Mouse (Mus musculus) lung, adult 2 months (tissue): ENCODE results near the gene Fcgr4. TPM values are rescaled to one million over a fixed set of nuclear protein-coding genes. Genes with fewer than 3 reads are reported as not detected.

ENCODE experiments used
- DNase-seq: peaks from one replicate; pipeline ENCODE4 v3.0.0; 2022
- H3K4me1 ChIP-seq: fragments of 200-500 bp; 2 replicates; pipeline ENCODE4 v1.6.1; 2011; ENCODE audit warnings: low read length; ENCODE audit not compliant: control insufficient read depth, insufficient read depth
- H3K4me3 ChIP-seq: fragments of 200-500 bp; replicated peaks from 2 replicates; pipeline ENCODE3; 2011; ENCODE audit warnings: low read depth, mild to moderate bottlenecking, control low read depth, low read length; ENCODE audit errors: extremely low read depth
- CTCF ChIP-seq: fragments of 200-500 bp; IDR thresholded peaks from 2 replicates; pipeline ENCODE4 v1.5.1; 2011; ENCODE audit warnings: mild to moderate bottlenecking, low read length, control low read depth; ENCODE audit not compliant: insufficient read depth
- POLR2A ChIP-seq: fragments of 200-500 bp; IDR thresholded peaks from 2 replicates; pipeline ENCODE4 v1.6.1; 2011; ENCODE audit warnings: low read depth, mild to moderate bottlenecking, control low read depth, low read length, borderline replicate concordance; ENCODE audit errors: extremely low read depth
- whole genome bisulfite sequencing: fragments of 180-500 bp; shearing (Covaris S2); methylation state at CpG from one replicate; pipeline ENCODE4 v1.1.7; 2018; 5-methylcytosine and 5-hydroxymethylcytosine counted together
- polyA plus RNA-seq: library from polyadenylated mRNA; depleted of rRNA; stranded (reverse); fragments of >200 nt; gene quantifications from 2 replicates; pipeline ENCODE4 v1.2.3, GENCODE M21; 2012

The Fcgr4 gene
- polyA plus RNA-seq, 1 experiment = 7.9 TPM

- peaks cover 6% of the 10 kb centered on the region for H3K4me1 ChIP-seq
- peak overlapping the region; percentile 8 for H3K4me3 ChIP-seq
- TF ChIP-seq CTCF (no peak), POLR2A (no peak)
- 17% methylated on average over 11 of the region's 11 CpGs for WGBS
- no peak for DNase-seq
Observed at GRCm38 (mm10) chr1:171034201-171034600, 15.5 kb downstream of the Fcgr4 start.

- Histone ChIP-seq H3K4me3 (no peak overlapping the region), H3K4me1 (peaks cover 6% of the 10 kb centered on the region)
- TF ChIP-seq POLR2A = no peak
- 56% methylated on average over 11 of the region's 11 CpGs for WGBS
- no peak for DNase-seq
Observed at GRCm38 (mm10) chr1:171035611-171036010, 16.9 kb downstream of the Fcgr4 start.

- DNase-seq = peak; percentile 59
- Histone ChIP-seq H3K4me3 (peak overlapping the region; percentile 28), H3K4me1 (peaks cover 6% of the 10 kb centered on the region)
- TF ChIP-seq CTCF (no peak), POLR2A (no peak)
- WGBS = 5% methylated on average over 22 of the region's 22 CpGs
Observed at GRCm38 (mm10) chr1:171036550-171037324, 18.0 kb downstream of the Fcgr4 start.

GRCm38 (mm10) chr1:171037861-171038721 is 19.4 kb downstream of the Fcgr4 start:
- TF ChIP-seq POLR2A (no peak), CTCF (no peak)
- DNase-seq = peak; percentile 78
- under 1% methylated on average over 47 of the region's 47 CpGs for WGBS

GRCm38 (mm10) chr1:171039135-171039534 is 20.4 kb downstream of the Fcgr4 start:
- 79% methylated on average over 6 of the region's 6 CpGs for whole genome bisulfite sequencing
- TF ChIP-seq POLR2A (no peak), CTCF (no peak)
- H3K4me1 ChIP-seq = peaks cover 5% of the 10 kb centered on the region
- no peak overlapping the region for H3K4me3 ChIP-seq
- no peak for DNase-seq

More at GRCm38 (mm10) chr1:171037861-171038721, 19.4 kb downstream of the Fcgr4 start:
- peaks cover 6% of the 10 kb centered on the region for H3K4me1 ChIP-seq
- H3K4me3 ChIP-seq = peak overlapping the region; percentile 99

- DNase-seq = no peak
- WGBS = 68% methylated on average over 7 of the region's 7 CpGs
- Histone ChIP-seq H3K4me3 (no peak overlapping the region), H3K4me1 (peaks cover 2% of the 10 kb centered on the region; the same call in 1 of the 2 replicates)
- TF ChIP-seq POLR2A = no peak
Observed at GRCm38 (mm10) chr1:171039880-171040279, 21.2 kb downstream of the Fcgr4 start.

GRCm38 (mm10) chr1:171043594-171044153 is 25.0 kb downstream of the Fcgr4 start:
- TF ChIP-seq POLR2A = no peak
- TF ChIP-seq CTCF = no peak
- no peak for DNase-seq
- Histone ChIP-seq H3K4me1 (no peaks in the 10 kb centered on the region), H3K4me3 (no peak overlapping the region)
- 70% methylated on average over 3 of the region's 3 CpGs for WGBS

GRCm38 (mm10) chr1:171044365-171045078 is 25.8 kb downstream of the Fcgr4 start:
- TF ChIP-seq POLR2A (0 out of 2 replicates have a peak, but pooled peaks have one; percentile 31), CTCF (no peak)
- Histone ChIP-seq H3K4me3 (peak overlapping the region; percentile 87), H3K4me1 (no peaks in the 10 kb centered on the region)
- WGBS = under 1% methylated on average over 33 of the region's 33 CpGs
- DNase-seq = peak; percentile 83

GRCm38 (mm10) chr1:171045079-171045465 is 26.4 kb downstream of the Fcgr4 start:
- no peak for DNase-seq
- Histone ChIP-seq H3K4me3 (peak overlapping the region; percentile 87), H3K4me1 (no peaks in the 10 kb centered on the region)
- TF ChIP-seq CTCF (no peak), POLR2A (no peak)
- 13% methylated on average over 14 of the region's 14 CpGs for WGBS
